Mouse (Mus musculus) kidney, adult 2 months (tissue): Measurements from ENCODE around the gene Ccl28.

Experiments used
- CTCF ChIP-seq: fragments of 200-500 bp; conservative IDR thresholded peaks from 2 replicates; pipeline ENCODE4 v1.5.1; 2011; ENCODE audit warnings: low read depth, mild to moderate bottlenecking, control low read depth, low read length, moderate library complexity, mixed read lengths; ENCODE audit not compliant: insufficient read depth, insufficient read length
- POLR2A ChIP-seq: fragments of 200-500 bp; IDR thresholded peaks from one replicate; pipeline ENCODE4 v1.6.1; 2011; ENCODE audit warnings: low read depth, low read length, control low read depth

- TF ChIP-seq CTCF: no peak
- no peak for TF ChIP-seq POLR2A
These were observed 74.8 kb downstream of the Ccl28 start for GRCm38 (mm10) chr13:119698436-119698835.
